Mouse (Mus musculus): ENCODE results near the gene Lgr6. TPM values are rescaled to one million over a fixed set of nuclear protein-coding genes. Genes with fewer than 3 reads are reported as not detected.
A peak's percentile ranks its signal among the peaks of the same experiment; 100 is the strongest.

The Lgr6 gene
- total RNA-seq, 2 experiments from 2014 or later, result 1.5 to 2.7 TPM

GRCm38 (mm10) chr1:135019087-135019774 lies 85.8 kb downstream of the Lgr6 start:
- DNase-seq (ENCODE audit: low spot score in 2 of 2), result no peak

- DNase-seq (ENCODE audit: low spot score in 2 of 2), result no peak
These were observed 87.4 kb downstream of the Lgr6 start for GRCm38 (mm10) chr1:135017656-135018015.

GRCm38 (mm10) chr1:135016907-135017655 lies 88.0 kb downstream of the Lgr6 start:
- no peak for DNase-seq (ENCODE audit: low spot score in 2 of 2)

- DNase-seq (ENCODE audit: low spot score in 2 of 2), result no peak
These were observed 90.1 kb downstream of the Lgr6 start for GRCm38 (mm10) chr1:135014921-135015445.

GRCm38 (mm10) chr1:135012472-135012871 lies 92.6 kb downstream of the Lgr6 start:
- no peak for DNase-seq (ENCODE audit: low spot score in 2 of 2)

- DNase-seq (ENCODE audit: low spot score in 2 of 2), result no peak
These were observed 93.2 kb downstream of the Lgr6 start for GRCm38 (mm10) chr1:135011912-135012311.

GRCm38 (mm10) chr1:135009833-135010232 lies 95.2 kb downstream of the Lgr6 start:
- DNase-seq (ENCODE audit: low spot score in 2 of 2), result no peak

- DNase-seq (ENCODE audit: low spot score in 2 of 2), result no peak
These were observed 99.4 kb downstream of the Lgr6 start for GRCm38 (mm10) chr1:135005696-135006095.

- no peak for DNase-seq (ENCODE audit: low spot score in 2 of 2)
These were observed 101.7 kb downstream of the Lgr6 start for GRCm38 (mm10) chr1:135003346-135003745.

GRCm38 (mm10) chr1:135000527-135000926 lies 104.5 kb downstream of the Lgr6 start:
- DNase-seq (ENCODE audit: low spot score in 2 of 2), result no peak

- DNase-seq (ENCODE audit: low spot score in 2 of 2), result no peak
These were observed 106.8 kb downstream of the Lgr6 start for GRCm38 (mm10) chr1:134998231-134998630.

- DNase-seq (ENCODE audit: low spot score in 2 of 2), result no peak
These were observed 107.5 kb downstream of the Lgr6 start for GRCm38 (mm10) chr1:134997568-134997967.

GRCm38 (mm10) chr1:134996471-134996870 lies 108.6 kb downstream of the Lgr6 start:
- DNase-seq (ENCODE audit: low spot score in 2 of 2), result no peak

- no peak for DNase-seq (ENCODE audit: low spot score in 2 of 2)
These were observed 109.1 kb downstream of the Lgr6 start for GRCm38 (mm10) chr1:134995954-134996353.

- DNase-seq (ENCODE audit: low spot score in 2 of 2), result no peak
These were observed 109.6 kb downstream of the Lgr6 start for GRCm38 (mm10) chr1:134995437-134995836.

- no peak for DNase-seq (ENCODE audit: low spot score in 2 of 2)
These were observed 110.3 kb downstream of the Lgr6 start for GRCm38 (mm10) chr1:134994739-134995138.

- no peak for DNase-seq (ENCODE audit: low spot score in 2 of 2)
These were observed 112.9 kb downstream of the Lgr6 start for GRCm38 (mm10) chr1:134992046-134992645.

GRCm38 (mm10) chr1:134989372-134989771 lies 115.7 kb downstream of the Lgr6 start:
- peak; percentile 81 to 88 for DNase-seq (ENCODE audit: low spot score in 2 of 2)

- DNase-seq (ENCODE audit: low spot score in 2 of 2), result no peak
These were observed 117.1 kb downstream of the Lgr6 start for GRCm38 (mm10) chr1:134987962-134988341.

- peak; percentile 51 to 53 for DNase-seq (ENCODE audit: low spot score in 2 of 2)
These were observed 117.7 kb downstream of the Lgr6 start for GRCm38 (mm10) chr1:134987173-134987961.

- no peak for DNase-seq (ENCODE audit: low spot score in 2 of 2)
These were observed 132.2 kb downstream of the Lgr6 start for GRCm38 (mm10) chr1:134972920-134973319.
